Mouse (Mus musculus): ENCODE results near the gene Tnip2. TPM values are rescaled to one million over a fixed set of nuclear protein-coding genes. Genes with fewer than 3 reads are reported as not detected.

The Tnip2 gene
- 7.9 and 8.8 TPM in 2 replicates for polyA plus RNA-seq (2012; rRNA removed)

GRCm38 (mm10) chr5:34513466-34514217 is at the start of gene Tnip2:
Gene Tnip2, minus strand, starts transcription at chr5:34513991.
- TF ChIP-seq CTCF (IDR thresholded peaks at IDR 0.05; ENCODE audit: borderline replicate concordance, extremely low read depth, insufficient read depth, insufficient read length) (no peak), POLR2A (IDR thresholded peaks at IDR 0.05; ENCODE audit: borderline replicate concordance, extremely low read depth, insufficient read depth, insufficient read length, poor library complexity, severe bottlenecking) (0 out of 2 replicates have a peak, but pooled peaks have one; percentile 13)
- peak; percentile 94 for DNase-seq (ENCODE audit: low read depth)

DNA sequence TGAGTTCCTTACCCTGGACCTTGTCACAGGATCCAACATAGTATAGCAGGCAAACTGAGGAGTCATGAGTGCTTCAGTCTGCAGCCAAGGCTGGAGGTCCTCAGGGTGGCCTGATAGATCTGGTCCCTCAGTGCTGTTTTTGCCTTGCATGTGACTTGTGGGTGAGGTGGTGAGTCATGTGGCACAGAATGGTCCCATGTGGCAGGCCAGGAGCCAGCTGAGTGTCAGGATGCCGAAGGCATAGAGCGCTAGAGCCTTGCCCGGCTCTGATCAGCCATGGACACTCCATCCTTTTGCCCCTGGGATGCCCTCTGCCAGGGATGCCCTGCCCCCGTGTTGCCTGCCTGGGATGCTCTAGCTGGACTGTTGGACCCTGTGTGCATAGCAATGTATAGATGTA is 38.0 kb upstream of the Tnip2 start:
- DNase-seq (ENCODE audit: low read depth), result no peak
- no peak for TF ChIP-seq POLR2A (IDR thresholded peaks at IDR 0.05; ENCODE audit: borderline replicate concordance, extremely low read depth, insufficient read depth, insufficient read length, poor library complexity, severe bottlenecking)
- no peak for TF ChIP-seq CTCF (IDR thresholded peaks at IDR 0.05; ENCODE audit: borderline replicate concordance, extremely low read depth, insufficient read depth, insufficient read length)

DNA sequence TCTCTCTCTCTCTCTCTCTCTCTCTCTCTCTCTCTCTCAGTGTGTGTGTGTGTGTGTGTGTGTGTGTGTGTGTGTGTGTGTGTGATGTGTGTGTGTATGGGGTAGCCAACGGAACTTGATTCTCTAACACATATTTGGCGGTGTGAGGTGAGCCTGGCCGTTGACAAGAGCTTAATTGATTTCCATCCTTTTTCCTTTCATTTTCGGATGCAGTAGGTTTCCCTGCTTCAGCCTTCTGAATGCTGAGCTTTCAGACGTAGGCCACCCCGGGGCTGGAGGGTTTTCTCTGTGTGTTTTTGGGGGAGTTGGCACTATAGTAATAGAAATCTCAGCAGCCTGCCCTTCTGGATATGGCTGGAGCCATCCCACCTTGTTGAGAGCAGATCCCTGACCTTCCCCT is 36.5 kb upstream of the Tnip2 start:
- no peak for TF ChIP-seq POLR2A (IDR thresholded peaks at IDR 0.05; ENCODE audit: borderline replicate concordance, extremely low read depth, insufficient read depth, insufficient read length, poor library complexity, severe bottlenecking)
- no peak for TF ChIP-seq CTCF (IDR thresholded peaks at IDR 0.05; ENCODE audit: borderline replicate concordance, extremely low read depth, insufficient read depth, insufficient read length)
- peak; percentile 48 for DNase-seq (ENCODE audit: low read depth)

- peak; percentile 86 for DNase-seq (ENCODE audit: low read depth)
- TF ChIP-seq CTCF (IDR thresholded peaks at IDR 0.05; ENCODE audit: borderline replicate concordance, extremely low read depth, insufficient read depth, insufficient read length), result 0 out of 2 replicates have a peak, but pooled peaks have one; percentile 10
- TF ChIP-seq POLR2A (IDR thresholded peaks at IDR 0.05; ENCODE audit: borderline replicate concordance, extremely low read depth, insufficient read depth, insufficient read length, poor library complexity, severe bottlenecking), result peak; percentile 93
Measured at GRCm38 (mm10) chr5:34549483-34550221, 35.9 kb upstream of the Tnip2 start.

DNA sequence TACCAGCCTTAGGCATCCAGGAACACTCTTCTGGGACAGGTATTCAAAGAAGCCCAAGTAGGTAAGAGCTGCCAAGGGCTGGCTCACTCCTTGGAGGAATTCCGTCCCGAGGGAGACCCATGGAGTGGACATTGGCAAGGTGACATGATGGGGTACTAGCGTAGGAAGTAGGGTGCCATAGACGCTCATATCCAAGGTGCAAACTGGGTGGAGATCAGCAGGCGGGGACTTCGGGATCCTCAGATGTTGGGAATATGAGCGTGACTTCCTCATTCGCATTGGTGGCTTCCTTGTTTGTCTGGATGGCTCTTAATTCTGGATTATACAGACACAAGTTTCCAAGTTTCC is 35.3 kb upstream of the Tnip2 start:
- DNase-seq (ENCODE audit: low read depth), result no peak
- TF ChIP-seq CTCF (IDR thresholded peaks at IDR 0.05; ENCODE audit: borderline replicate concordance, extremely low read depth, insufficient read depth, insufficient read length) (no peak), POLR2A (IDR thresholded peaks at IDR 0.05; ENCODE audit: borderline replicate concordance, extremely low read depth, insufficient read depth, insufficient read length, poor library complexity, severe bottlenecking) (no peak)

DNA sequence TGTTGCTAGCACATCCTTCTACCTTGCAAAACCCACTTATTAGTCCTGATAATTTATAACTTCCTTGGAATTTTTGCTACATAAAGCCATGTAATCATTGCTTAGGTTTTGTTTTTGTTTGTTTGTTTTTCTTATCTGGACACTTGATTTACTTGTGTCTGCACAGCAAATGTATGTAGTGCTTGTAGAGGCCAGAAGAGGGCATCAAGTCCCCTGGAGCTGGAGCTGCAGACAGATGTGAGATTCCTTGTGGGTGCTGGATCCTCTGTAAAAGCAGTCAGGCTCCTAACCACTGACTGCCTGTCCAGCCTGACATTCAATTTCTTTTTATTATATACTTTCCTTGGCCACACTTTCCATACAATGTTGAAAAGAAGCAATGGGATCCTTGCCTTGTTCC is 33.6 kb upstream of the Tnip2 start:
- DNase-seq (ENCODE audit: low read depth), result peak; percentile 69
- TF ChIP-seq CTCF (IDR thresholded peaks at IDR 0.05; ENCODE audit: borderline replicate concordance, extremely low read depth, insufficient read depth, insufficient read length) (peak; percentile 57; the same call in 1 of the 2 replicates), POLR2A (IDR thresholded peaks at IDR 0.05; ENCODE audit: borderline replicate concordance, extremely low read depth, insufficient read depth, insufficient read length, poor library complexity, severe bottlenecking) (no peak)

DNA sequence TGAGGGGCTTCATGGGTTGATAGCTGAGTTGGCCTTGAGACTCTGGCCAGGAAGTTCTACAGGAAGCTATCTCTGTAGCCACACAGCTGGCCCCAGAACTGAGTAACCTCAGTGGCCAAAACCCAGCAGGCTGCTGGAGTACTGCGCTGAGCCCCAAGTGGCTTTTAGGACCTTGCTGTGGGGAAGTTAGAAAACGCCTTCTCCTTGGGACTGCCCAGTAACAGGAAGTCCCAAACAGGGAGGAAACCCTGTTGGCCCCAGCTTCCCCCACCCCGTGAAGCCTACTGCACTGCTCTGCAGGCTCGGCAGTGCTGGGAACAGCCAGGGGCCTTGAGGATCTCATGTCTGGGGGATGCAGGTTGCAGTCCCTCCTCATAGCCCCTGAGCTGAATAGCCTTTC is 29.3 kb upstream of the Tnip2 start:
- DNase-seq (ENCODE audit: low read depth), result no peak
- no peak for TF ChIP-seq POLR2A (IDR thresholded peaks at IDR 0.05; ENCODE audit: borderline replicate concordance, extremely low read depth, insufficient read depth, insufficient read length, poor library complexity, severe bottlenecking)
- TF ChIP-seq CTCF (IDR thresholded peaks at IDR 0.05; ENCODE audit: borderline replicate concordance, extremely low read depth, insufficient read depth, insufficient read length), result no peak

GRCm38 (mm10) chr5:34542166-34542565 is 28.4 kb upstream of the Tnip2 start:
- DNase-seq (ENCODE audit: low read depth), result no peak
- TF ChIP-seq POLR2A (IDR thresholded peaks at IDR 0.05; ENCODE audit: borderline replicate concordance, extremely low read depth, insufficient read depth, insufficient read length, poor library complexity, severe bottlenecking), result no peak
- no peak for TF ChIP-seq CTCF (IDR thresholded peaks at IDR 0.05; ENCODE audit: borderline replicate concordance, extremely low read depth, insufficient read depth, insufficient read length)

GRCm38 (mm10) chr5:34539121-34539520 is 25.3 kb upstream of the Tnip2 start:
- TF ChIP-seq POLR2A (IDR thresholded peaks at IDR 0.05; ENCODE audit: borderline replicate concordance, extremely low read depth, insufficient read depth, insufficient read length, poor library complexity, severe bottlenecking) (no peak), CTCF (IDR thresholded peaks at IDR 0.05; ENCODE audit: borderline replicate concordance, extremely low read depth, insufficient read depth, insufficient read length) (no peak)
- no peak for DNase-seq (ENCODE audit: low read depth)

DNA sequence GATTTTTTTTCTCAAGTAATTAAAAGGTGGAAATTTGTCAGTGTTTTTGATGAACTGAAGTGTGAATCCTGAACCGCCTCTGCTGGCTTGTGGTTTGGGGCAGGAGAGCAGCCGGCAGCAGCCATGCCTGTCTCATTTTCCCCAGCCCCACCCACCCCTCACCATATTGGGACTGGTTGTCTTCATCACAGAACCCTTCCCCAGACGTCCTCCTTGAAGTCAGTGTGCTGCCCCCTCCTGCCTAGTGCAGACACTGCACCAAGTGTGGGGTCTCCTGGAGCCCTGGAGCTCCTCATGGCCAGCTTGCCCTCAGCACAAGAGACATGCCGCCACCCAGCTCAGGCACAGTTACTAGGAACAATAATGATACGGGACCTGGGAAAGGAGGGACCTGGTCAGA is 24.7 kb upstream of the Tnip2 start:
- no peak for DNase-seq (ENCODE audit: low read depth)
- TF ChIP-seq CTCF (IDR thresholded peaks at IDR 0.05; ENCODE audit: borderline replicate concordance, extremely low read depth, insufficient read depth, insufficient read length) (peak; percentile 17; the same call in 1 of the 2 replicates), POLR2A (IDR thresholded peaks at IDR 0.05; ENCODE audit: borderline replicate concordance, extremely low read depth, insufficient read depth, insufficient read length, poor library complexity, severe bottlenecking) (no peak)

- no peak for DNase-seq (ENCODE audit: low read depth)
- TF ChIP-seq POLR2A (IDR thresholded peaks at IDR 0.05; ENCODE audit: borderline replicate concordance, extremely low read depth, insufficient read depth, insufficient read length, poor library complexity, severe bottlenecking), result no peak
- TF ChIP-seq CTCF (IDR thresholded peaks at IDR 0.05; ENCODE audit: borderline replicate concordance, extremely low read depth, insufficient read depth, insufficient read length), result no peak
Measured at GRCm38 (mm10) chr5:34538079-34538478, 24.3 kb upstream of the Tnip2 start.
